Mouse (Mus musculus) myocyte (in vitro differentiated cells): ENCODE measurements around the gene Spata33.

Experiments
- MAX ChIP-seq: IDR thresholded peaks from one replicate; pipeline ENCODE4 v1.6.1; 2011; ENCODE audit warnings: low read depth, mild to moderate bottlenecking, control low read depth
- MYOG ChIP-seq, 3 experiments: IDR thresholded peaks; one replicate each; pipeline ENCODE4 v1.6.1; 2011; ENCODE audit warnings: control low read depth in 2 of 3, low read depth in 2 of 3, mild to moderate bottlenecking in 2 of 3; ENCODE audit not compliant: insufficient read length in 2 of 3, control insufficient read depth in 1 of 3, insufficient read depth in 1 of 3
- POLR2A ChIP-seq: IDR thresholded peaks from one replicate; pipeline ENCODE4 v1.6.1; 2011; ENCODE audit warnings: low read depth, mild to moderate bottlenecking, control low read depth, moderate library complexity; ENCODE audit not compliant: insufficient read length
- TCF12 ChIP-seq: IDR thresholded peaks from one replicate; pipeline ENCODE4 v1.6.1; 2011; ENCODE audit warnings: mild to moderate bottlenecking, control low read depth; ENCODE audit not compliant: poor library complexity, insufficient read depth, severe bottlenecking
- USF1 ChIP-seq: IDR thresholded peaks from one replicate; pipeline ENCODE4 v1.6.1; 2011; ENCODE audit warnings: low read depth, mild to moderate bottlenecking, control low read depth, moderate library complexity

- TF ChIP-seq POLR2A = no peak
- TF ChIP-seq TCF12 = no peak
- no peak for TF ChIP-seq MAX
- no peak for TF ChIP-seq MYOG (IDR thresholded peaks at IDR 0.05; ENCODE audit: control insufficient read depth in 1 of 3, insufficient read depth in 1 of 3, insufficient read length in 2 of 3, low read depth in 2 of 3)
- TF ChIP-seq USF1 = no peak
Observed at GRCm38 (mm10) chr8:123203571-123203970, 9.1 kb upstream of the Spata33 start.
